Mouse (Mus musculus) ES-Bruce4 (cell line): ENCODE results near the gene Sestd1. TPM values are rescaled to one million over a fixed set of nuclear protein-coding genes. Genes with fewer than 3 reads are reported as not detected.
A peak's percentile ranks its signal among the peaks of the same experiment; 100 is the strongest.

Source experiments
- H3K27ac ChIP-seq: 2 replicates; pipeline ENCODE4 v1.5.1; 2012; ENCODE audit warnings: low read length, inconsistent platforms; ENCODE audit not compliant: insufficient read depth
- H3K27me3 ChIP-seq: 2 replicates; pipeline ENCODE4 v1.6.1; 2012; ENCODE audit warnings: mild to moderate bottlenecking, low read length, inconsistent platforms; ENCODE audit not compliant: control insufficient read depth, poor library complexity, insufficient read depth, severe bottlenecking
- H3K36me3 ChIP-seq: 2 replicates; pipeline ENCODE4 v1.6.1; 2012; ENCODE audit warnings: inconsistent platforms, mild to moderate bottlenecking, low read length, moderate library complexity; ENCODE audit not compliant: control insufficient read depth, poor library complexity, insufficient read depth, severe bottlenecking
- H3K4me1 ChIP-seq: one replicate; pipeline ENCODE4 v1.8.1; 2011; ENCODE audit warnings: low read length; ENCODE audit not compliant: control insufficient read depth, insufficient read depth
- H3K4me3 ChIP-seq: 2 replicates; pipeline ENCODE4 v1.5.1; 2011; ENCODE audit warnings: low read depth, mild to moderate bottlenecking, low read length
- H3K9ac ChIP-seq: 2 replicates; pipeline ENCODE4 v1.6.1; 2012; ENCODE audit warnings: low read depth, mild to moderate bottlenecking, inconsistent platforms; ENCODE audit not compliant: poor library complexity, severe bottlenecking
- H3K9me3 ChIP-seq: replicated peaks from 2 replicates; pipeline ENCODE4 v1.6.1; 2012; ENCODE audit warnings: mild to moderate bottlenecking, low read length, inconsistent platforms; ENCODE audit not compliant: control insufficient read depth, poor library complexity, insufficient read depth, severe bottlenecking
- CTCF ChIP-seq: IDR thresholded peaks from one replicate; pipeline ENCODE4 v1.8.1; 2011; ENCODE audit warnings: low read depth, low read length
- EP300 ChIP-seq: IDR thresholded peaks from 2 replicates; pipeline ENCODE4 v1.6.1; 2011; ENCODE audit warnings: low read depth, low read length; ENCODE audit not compliant: insufficient read depth
- POLR2A ChIP-seq: IDR thresholded peaks from one replicate; pipeline ENCODE4 v1.8.1; 2011; ENCODE audit warnings: low read length; ENCODE audit not compliant: insufficient read depth
- polyA plus RNA-seq: library from polyadenylated mRNA; stranded (reverse); fragments of >200 nt; gene quantifications from 2 replicates; pipeline ENCODE4 v1.2.4, GENCODE M21; 2011; ENCODE audit warnings: low read depth; ENCODE audit not compliant: missing spikeins, insufficient read depth, insufficient read length

The Sestd1 gene
- polyA plus RNA-seq, 1 experiment = 27.2 TPM

GRCm38 (mm10) chr2:77182996-77183380, 97.4 kb downstream of the Sestd1 start:
- no peak overlapping the region for H3K9ac ChIP-seq

GRCm38 (mm10) chr2:77182271-77182995, 98.0 kb downstream of the Sestd1 start:
- H3K9ac ChIP-seq = no peak overlapping the region
- no peaks in the 10 kb centered on the region for H3K4me1 ChIP-seq
- H3K9me3 ChIP-seq = peaks cover 4% of the 10 kb centered on the region
- H3K27me3 ChIP-seq = no peaks in the 10 kb centered on the region
- no peaks in the 10 kb centered on the region; the same call in 1 of the 2 replicates for H3K36me3 ChIP-seq
- no peak overlapping the region for H3K4me3 ChIP-seq
- TF ChIP-seq EP300 (no peak), CTCF (no peak), POLR2A (no peak)
- no peak overlapping the region for H3K27ac ChIP-seq

More at GRCm38 (mm10) chr2:77182996-77183380, 97.4 kb downstream of the Sestd1 start:
- Histone ChIP-seq H3K4me1 (no peaks in the 10 kb centered on the region), H3K36me3 (no peaks in the 10 kb centered on the region; the same call in 1 of the 2 replicates), H3K27ac (no peak overlapping the region), H3K27me3 (no peaks in the 10 kb centered on the region), H3K9me3 (peaks cover 4% of the 10 kb centered on the region), H3K4me3 (no peak overlapping the region)
- TF ChIP-seq EP300 = no peak
- TF ChIP-seq POLR2A = no peak
- no peak for TF ChIP-seq CTCF

GRCm38 (mm10) chr2:77177472-77177871, 102.9 kb downstream of the Sestd1 start:
- peaks cover 4% of the 10 kb centered on the region for H3K9me3 ChIP-seq
- peak; percentile 95 for TF ChIP-seq EP300
- TF ChIP-seq CTCF = no peak
- H3K27me3 ChIP-seq = no peaks in the 10 kb centered on the region
- H3K9ac ChIP-seq = no peak overlapping the region
- no peak overlapping the region for H3K4me3 ChIP-seq
- peak overlapping the region; percentile 14; the same call in 1 of the 2 replicates for H3K27ac ChIP-seq
- H3K36me3 ChIP-seq = no peaks in the 10 kb centered on the region
- H3K4me1 ChIP-seq = peaks cover 2% of the 10 kb centered on the region

- TF ChIP-seq EP300 (no peak), CTCF (no peak), POLR2A (no peak)
- peak overlapping the region; percentile 49 for H3K27ac ChIP-seq
Observed at GRCm38 (mm10) chr2:77176413-77176812, 104.0 kb downstream of the Sestd1 start.

GRCm38 (mm10) chr2:77175411-77175810, 105.0 kb downstream of the Sestd1 start:
- Histone ChIP-seq H3K9ac (no peak overlapping the region), H3K27me3 (no peaks in the 10 kb centered on the region), H3K36me3 (no peaks in the 10 kb centered on the region), H3K27ac (no peak overlapping the region), H3K9me3 (peaks cover 4% of the 10 kb centered on the region), H3K4me3 (no peak overlapping the region), H3K4me1 (peaks cover 2% of the 10 kb centered on the region)
- TF ChIP-seq EP300 (no peak), POLR2A (no peak), CTCF (no peak)

More at GRCm38 (mm10) chr2:77176413-77176812, 104.0 kb downstream of the Sestd1 start:
- Histone ChIP-seq H3K36me3 (no peaks in the 10 kb centered on the region), H3K9ac (no peak overlapping the region), H3K9me3 (peaks cover 4% of the 10 kb centered on the region), H3K27me3 (no peaks in the 10 kb centered on the region), H3K4me3 (no peak overlapping the region), H3K4me1 (peaks cover 2% of the 10 kb centered on the region)

DNA sequence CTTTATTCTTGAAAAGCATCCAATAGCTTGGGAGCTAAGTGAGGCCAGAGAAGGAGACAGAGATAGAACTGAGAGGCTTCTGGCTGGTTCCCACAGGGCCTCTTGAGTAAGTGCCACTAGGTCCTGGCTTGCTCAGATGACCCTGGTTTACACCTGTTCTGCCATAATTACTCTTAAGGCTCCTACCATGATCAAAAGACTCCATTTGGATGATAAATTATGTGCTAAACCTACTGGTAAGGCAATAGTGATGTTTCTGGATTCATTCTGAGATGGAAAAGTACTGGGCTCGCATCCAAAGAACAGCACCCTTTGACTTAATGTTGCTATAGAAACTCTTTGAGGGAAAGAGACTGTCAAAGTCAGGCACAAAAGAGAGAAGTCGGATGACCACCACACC, 106.1 kb downstream of the Sestd1 start:
- Histone ChIP-seq H3K9me3 (peaks cover under 1% of the 10 kb centered on the region), H3K36me3 (no peaks in the 10 kb centered on the region), H3K27ac (no peak overlapping the region), H3K9ac (no peak overlapping the region), H3K4me3 (no peak overlapping the region), H3K27me3 (no peaks in the 10 kb centered on the region), H3K4me1 (peaks cover 2% of the 10 kb centered on the region)
- no peak for TF ChIP-seq EP300
- no peak for TF ChIP-seq POLR2A
- no peak for TF ChIP-seq CTCF
